Mouse (Mus musculus): Measurements from ENCODE around the gene Bnc2.

Gene Bnc2

GRCm38 (mm10) chr4:84675171-84675973 lies at the start of gene Bnc2:
Bnc2 (minus strand) TSS chr4:84675275.
- DNase-seq (ENCODE audit: low spot score): no peak

DNA sequence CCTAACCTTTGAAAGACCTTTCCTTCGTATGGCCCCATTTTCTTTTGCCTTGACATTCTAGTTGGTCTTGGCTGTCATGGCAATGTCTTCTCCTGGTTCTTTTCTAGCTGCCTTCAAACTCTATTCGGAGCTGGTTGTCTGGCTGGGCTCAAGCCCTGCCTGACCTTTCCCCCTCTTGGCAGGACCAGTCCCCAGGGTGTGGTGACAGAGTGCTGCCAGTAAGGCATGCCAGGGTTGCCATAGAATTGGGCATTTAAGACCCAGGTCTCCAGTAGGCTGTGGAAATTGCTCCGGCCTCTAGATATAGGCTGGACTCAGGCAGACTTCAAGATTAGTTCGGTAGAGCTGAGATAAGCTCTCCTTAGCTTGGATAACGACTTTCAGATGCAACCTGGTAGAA lies 32.9 kb upstream of the Bnc2 start:
- no peak for DNase-seq (ENCODE audit: low spot score)

GRCm38 (mm10) chr4:84685521-84686366 lies 10.7 kb upstream of the Bnc2 start:
- no peak for DNase-seq (ENCODE audit: low spot score)

GRCm38 (mm10) chr4:84685009-84685408 lies 9.9 kb upstream of the Bnc2 start:
- DNase-seq (ENCODE audit: low spot score): no peak

DNA sequence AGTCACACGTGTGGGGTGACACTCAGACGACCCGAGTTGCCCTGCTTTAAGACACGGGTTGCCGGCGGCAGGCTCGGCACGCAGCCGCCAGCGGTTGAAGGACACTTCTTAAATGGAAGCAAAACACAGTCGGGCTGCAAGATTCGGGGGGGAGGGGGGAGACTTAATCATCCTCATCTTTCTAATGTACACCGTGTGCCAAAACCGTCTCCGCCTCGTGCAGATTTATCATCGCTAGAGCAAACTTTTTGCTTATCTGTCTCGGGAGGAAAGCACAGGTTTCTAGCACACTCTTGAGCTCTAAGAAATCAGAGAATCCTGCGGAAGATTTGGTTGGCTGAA lies 870 bp upstream of the Bnc2 start:
- DNase-seq (ENCODE audit: low spot score): no peak

- peak; percentile 14 for DNase-seq (ENCODE audit: low spot score)
These were observed 531 bp downstream of the Bnc2 start for GRCm38 (mm10) chr4:84674318-84675170.

- no peak for DNase-seq (ENCODE audit: low spot score)
These were observed 1.3 kb downstream of the Bnc2 start for GRCm38 (mm10) chr4:84673681-84674307.

DNA sequence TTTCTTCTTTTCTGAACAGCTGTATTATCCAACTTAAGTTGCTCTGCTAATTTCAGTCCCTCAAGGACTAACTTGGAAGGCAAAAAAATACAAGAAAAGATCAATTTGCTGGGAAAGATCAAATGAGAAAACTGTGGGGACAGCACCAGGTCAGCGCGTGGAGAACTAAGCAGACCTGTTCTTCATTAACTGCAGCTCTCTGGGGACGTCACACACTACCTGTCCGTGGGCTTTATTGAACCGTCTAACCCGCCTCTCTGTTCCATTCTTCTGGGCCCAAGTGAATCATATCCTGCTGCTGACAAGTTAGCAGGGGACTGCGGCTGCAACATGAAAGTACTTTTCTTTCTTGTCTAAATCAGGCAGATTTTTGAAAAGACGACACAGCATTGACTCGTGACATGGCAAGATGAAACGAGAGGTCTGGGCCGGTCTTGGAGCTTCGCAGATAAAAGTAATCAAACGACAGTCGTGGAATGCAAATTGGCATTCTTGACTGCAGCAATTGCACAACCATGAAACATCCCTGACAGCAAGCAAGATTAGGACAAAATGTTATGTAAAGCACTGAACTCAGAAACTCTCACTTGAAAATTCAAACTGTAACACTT lies 2.8 kb downstream of the Bnc2 start:
- peak; percentile 37 for DNase-seq (ENCODE audit: low spot score)

- no peak for DNase-seq (ENCODE audit: low spot score)
These were observed 4.1 kb downstream of the Bnc2 start for GRCm38 (mm10) chr4:84670996-84671395.

GRCm38 (mm10) chr4:84669650-84670049 lies 5.4 kb downstream of the Bnc2 start:
- DNase-seq (ENCODE audit: low spot score): no peak

- DNase-seq (ENCODE audit: low spot score): no peak
These were observed 6.0 kb downstream of the Bnc2 start for GRCm38 (mm10) chr4:84668949-84669605.

GRCm38 (mm10) chr4:84668226-84668625 lies 6.8 kb downstream of the Bnc2 start:
- DNase-seq (ENCODE audit: low spot score): no peak

DNA sequence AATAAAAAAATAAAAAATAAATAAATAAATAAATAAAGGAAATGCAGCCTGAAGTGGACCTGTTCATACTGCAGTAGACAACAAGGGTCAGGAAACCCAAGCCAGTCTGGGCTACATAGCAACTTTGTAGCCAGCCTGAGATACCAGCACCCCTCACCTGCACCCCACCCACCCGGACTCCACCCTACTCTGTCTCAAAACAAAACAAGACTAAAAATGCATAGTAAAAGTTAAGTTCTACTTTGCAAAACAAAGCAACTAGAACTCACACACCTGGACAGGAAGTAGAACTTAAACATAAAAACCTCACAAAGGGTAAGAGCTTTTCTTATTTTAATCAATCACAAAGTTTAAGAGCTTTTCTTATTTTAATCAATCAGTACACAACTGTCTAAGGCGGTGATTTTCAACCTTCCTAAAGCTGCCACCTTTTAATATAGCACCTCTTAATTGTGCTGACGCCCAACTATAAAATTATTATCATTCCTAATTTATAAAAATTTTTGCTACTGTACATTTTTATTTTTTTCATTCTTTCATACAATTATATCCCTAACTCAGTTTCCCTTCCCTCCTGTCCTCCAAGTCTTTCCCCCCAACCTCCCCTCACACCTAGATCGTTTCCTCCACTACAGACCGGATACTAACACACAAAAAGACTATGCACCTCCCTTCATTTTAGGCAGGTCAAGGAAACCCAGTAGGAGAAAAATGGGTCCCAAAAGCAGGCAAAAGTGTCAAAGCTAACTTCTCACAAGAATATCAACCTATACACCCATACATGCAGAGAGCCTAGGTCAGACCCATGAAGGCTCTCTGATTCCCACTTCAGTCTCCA lies 12.6 kb downstream of the Bnc2 start:
- DNase-seq (ENCODE audit: low spot score): no peak

DNA sequence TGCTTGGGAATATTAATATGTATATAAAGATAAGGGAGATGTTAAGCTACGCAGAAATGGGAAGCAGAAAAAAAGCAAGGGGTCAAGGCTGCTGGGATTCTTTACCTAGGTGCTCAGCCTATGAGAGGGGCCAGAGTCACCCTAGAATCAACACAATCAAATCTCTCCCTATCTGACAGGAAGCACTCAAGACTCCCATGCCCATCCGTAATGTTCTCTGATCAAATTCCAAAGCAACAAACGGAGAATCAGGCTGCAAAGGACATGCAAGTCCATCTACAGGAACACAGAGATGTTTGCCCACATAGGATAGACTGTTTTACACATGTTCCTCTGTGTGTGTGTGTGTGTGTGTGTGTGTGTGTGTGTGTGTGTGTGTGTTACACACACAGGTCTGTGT lies 13.7 kb downstream of the Bnc2 start:
- no peak for DNase-seq (ENCODE audit: low spot score)

- DNase-seq (ENCODE audit: low spot score): no peak
These were observed 23.3 kb downstream of the Bnc2 start for GRCm38 (mm10) chr4:84651786-84652185.

- no peak for DNase-seq (ENCODE audit: low spot score)
These were observed 28.5 kb downstream of the Bnc2 start for GRCm38 (mm10) chr4:84646576-84646975.

DNA sequence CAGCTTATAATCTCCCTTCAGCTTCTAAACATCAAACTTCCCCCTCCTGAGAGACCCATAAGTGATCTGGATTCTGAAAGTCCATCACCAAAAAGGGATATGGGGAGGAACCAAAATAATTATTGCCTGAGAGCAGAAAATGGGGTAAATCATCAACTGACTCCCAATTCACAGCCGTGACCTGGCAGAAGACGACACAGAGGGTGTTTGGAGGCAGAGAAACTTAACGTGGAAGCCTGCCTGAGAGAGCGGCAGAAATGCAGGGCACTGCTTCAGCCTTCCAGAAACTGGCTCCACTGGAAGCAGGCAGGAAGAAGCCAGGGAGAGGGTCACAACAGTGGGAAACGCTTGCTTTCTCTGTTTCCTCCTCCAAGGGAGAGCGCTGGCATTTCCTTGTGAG lies 35.9 kb downstream of the Bnc2 start:
- DNase-seq (ENCODE audit: low spot score): no peak

- no peak for DNase-seq (ENCODE audit: low spot score)
These were observed 37.4 kb downstream of the Bnc2 start for GRCm38 (mm10) chr4:84637641-84638040.

DNA sequence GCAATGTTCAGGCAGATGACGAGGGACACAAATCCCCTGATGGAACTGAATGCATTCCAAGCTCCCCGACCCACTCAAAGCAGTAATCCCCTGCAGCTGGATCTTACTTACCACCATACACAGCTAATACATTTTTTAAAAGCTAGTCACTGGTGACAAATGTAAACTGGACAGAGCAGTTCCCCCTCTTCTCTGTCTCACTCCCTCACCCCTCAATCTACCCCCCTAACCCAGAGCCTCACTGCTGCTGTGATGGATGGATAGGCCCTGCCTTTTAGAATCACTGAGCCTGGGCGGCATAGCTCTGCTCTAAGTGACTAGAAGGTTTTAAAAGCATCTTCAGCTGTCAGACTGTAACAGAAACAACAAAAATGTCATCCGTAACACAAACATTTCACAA lies 40.3 kb downstream of the Bnc2 start:
- DNase-seq (ENCODE audit: low spot score): no peak

DNA sequence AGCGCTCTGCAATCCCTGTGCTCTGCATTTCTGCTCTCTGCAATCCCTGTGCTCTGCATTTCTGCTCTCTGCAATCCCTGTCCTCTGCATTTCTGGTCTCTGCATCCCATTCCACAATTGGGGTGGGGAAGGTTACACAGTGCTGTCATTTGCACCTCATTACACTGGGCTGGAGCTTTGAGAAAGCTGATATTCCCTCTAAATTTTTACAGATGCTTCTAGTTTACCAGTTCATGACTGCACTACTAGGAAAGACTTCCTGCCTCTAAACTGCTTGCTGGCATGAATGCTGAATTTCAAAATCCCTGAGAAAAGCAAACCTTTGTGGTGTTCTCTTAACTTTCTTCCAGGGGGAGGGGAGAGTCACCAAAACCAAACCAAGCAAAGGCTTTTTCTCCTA lies 41.1 kb downstream of the Bnc2 start:
- no peak for DNase-seq (ENCODE audit: low spot score)

All from lung, postnatal 25 days (tissue).